ENCODE assay signal across 28 mouse cellular contexts in genomic region chr14:121563954-121564353, GRCm38 (mm10). TPM values are rescaled to one million over a fixed set of nuclear protein-coding genes. Genes with fewer than 3 reads are reported as not detected.
DNase-seq lines count a peak whose midpoint lies in the region; ATAC-seq and TF ChIP-seq lines count a peak whose summit lies in the region.
"Had no signal": no experiment of that assay in that cellular context is flagged by ENCODE, and none has a peak within 500 bp of the region (broad histone marks: within the 10 kb centered on the region; RNA-seq: fewer than 3 reads in every experiment).

No protein-coding gene starts in this region.

- peaks cover 40% of the 10 kb centered on the region for H3K4me1 ChIP-seq in forebrain, embryonic 12.5 days
- peaks cover 25% of the 10 kb centered on the region for H3K4me1 ChIP-seq in forebrain, embryonic 13.5 days
- H3K4me1 ChIP-seq in midbrain, embryonic 14.5 days (ENCODE audit: control insufficient read depth, insufficient read depth, low read length), result peaks cover 27% of the 10 kb centered on the region
- H3K4me1 ChIP-seq in midbrain, postnatal 0 days (ENCODE audit: insufficient read depth, low read length), result peaks cover 13% of the 10 kb centered on the region; the same call in 1 of the 2 replicates
- H3K4me1 ChIP-seq in intestine, embryonic 16.5 days (ENCODE audit: control insufficient read depth, insufficient read depth, low read length), result peaks cover 8% of the 10 kb centered on the region; the same call in 1 of the 2 replicates
- peaks cover 26% of the 10 kb centered on the region for H3K4me1 ChIP-seq in midbrain, embryonic 16.5 days (ENCODE audit: control insufficient read depth, insufficient read depth, low read length)

- no peaks in the 10 kb centered on the region for H3K36me3 ChIP-seq in forebrain, embryonic 12.5 days (replicated peaks)
- no peaks in the 10 kb centered on the region for H3K36me3 ChIP-seq in forebrain, embryonic 13.5 days (ENCODE audit: poor library complexity, severe bottlenecking)
- H3K36me3 ChIP-seq in midbrain, embryonic 14.5 days (ENCODE audit: control insufficient read depth, insufficient read depth, low read length), result 0 out of 2 replicates have a peak, but pooled peaks cover 4% of the 10 kb centered on the region
- H3K36me3 ChIP-seq in midbrain, postnatal 0 days (ENCODE audit: insufficient read depth, low read length), result peaks cover 13% of the 10 kb centered on the region
- 0 out of 2 replicates have a peak, but pooled peaks cover 2% of the 10 kb centered on the region for H3K36me3 ChIP-seq in intestine, embryonic 16.5 days (ENCODE audit: control insufficient read depth, insufficient read depth, low read length)
- H3K36me3 ChIP-seq in midbrain, embryonic 16.5 days (ENCODE audit: control insufficient read depth, insufficient read depth, low read length), result peaks cover 7% of the 10 kb centered on the region; the same call in 1 of the 2 replicates
- H3K36me3 ChIP-seq: embryonic facial prominence, embryonic 10.5 days; embryonic facial prominence, embryonic 13.5 days; hindbrain, embryonic 12.5 days had no signal

- H3K9me3 ChIP-seq in forebrain, embryonic 12.5 days, result no peaks in the 10 kb centered on the region
- no peaks in the 10 kb centered on the region for H3K9me3 ChIP-seq in forebrain, embryonic 13.5 days (replicated peaks)
- no peaks in the 10 kb centered on the region for H3K9me3 ChIP-seq in midbrain, embryonic 14.5 days (ENCODE audit: control insufficient read depth, low read length)
- no peaks in the 10 kb centered on the region for H3K9me3 ChIP-seq in midbrain, postnatal 0 days (ENCODE audit: low read length)
- no peaks in the 10 kb centered on the region for H3K9me3 ChIP-seq in intestine, embryonic 16.5 days (ENCODE audit: control insufficient read depth, low read length)
- H3K9me3 ChIP-seq in midbrain, embryonic 16.5 days (replicated peaks; ENCODE audit: control insufficient read depth, low read length, poor library complexity, severe bottlenecking), result no peaks in the 10 kb centered on the region
- H3K9me3 ChIP-seq: embryonic facial prominence, embryonic 10.5 days; embryonic facial prominence, embryonic 13.5 days; heart, embryonic 10.5 days; hindbrain, embryonic 12.5 days; hindbrain, embryonic 15.5 days had no signal

- H3K27ac ChIP-seq in forebrain, embryonic 12.5 days, result 0 out of 2 replicates have a peak overlapping the region, but pooled peaks have one; percentile 56
- no peak overlapping the region for H3K27ac ChIP-seq in forebrain, embryonic 13.5 days
- H3K27ac ChIP-seq in midbrain, embryonic 14.5 days (replicated peaks; ENCODE audit: low read depth, low read length), result peak overlapping the region; percentile 58
- no peak overlapping the region for H3K27ac ChIP-seq in midbrain, postnatal 0 days (ENCODE audit: low read depth, low read length)
- no peak overlapping the region for H3K27ac ChIP-seq in intestine, embryonic 16.5 days (ENCODE audit: low read length)
- H3K27ac ChIP-seq in midbrain, embryonic 16.5 days (ENCODE audit: low read length), result peak overlapping the region; percentile 63
- H3K27ac ChIP-seq: embryonic facial prominence, embryonic 10.5 days; embryonic facial prominence, embryonic 13.5 days; heart, embryonic 10.5 days; hindbrain, embryonic 12.5 days; hindbrain, embryonic 15.5 days had no signal

- DNase-seq in midbrain, embryonic 14.5 days, result no peak
- DNase-seq in midbrain, postnatal 0 days (ENCODE audit: low spot score), result no peak
- DNase-seq in thymus, postnatal 36 days, result no peak
- no peak for DNase-seq in heart, adult 8-10 months (ENCODE audit: low spot score)
- DNase-seq: adrenal gland, adult 8-10 months; adrenal gland, postnatal 25 days; cerebellum, adult 11-12 months; cerebellum, adult 8-10 months; cerebellum, postnatal 10 days; cerebellum, postnatal 36 days; gastrocnemius, postnatal 25 days; heart, adult 18-20 months had no signal

- 77% methylated on average over 4 of the region's 4 CpGs for WGBS in forebrain, embryonic 12.5 days
- WGBS in forebrain, embryonic 13.5 days, result 74% methylated on average over 4 of the region's 4 CpGs
- 56% methylated on average over 4 of the region's 4 CpGs for WGBS in midbrain, embryonic 14.5 days
- 51% methylated on average over 4 of the region's 4 CpGs for WGBS in midbrain, postnatal 0 days
- 73% methylated on average over 4 of the region's 4 CpGs for WGBS in intestine, embryonic 16.5 days
- 51% methylated on average over 4 of the region's 4 CpGs for whole genome bisulfite sequencing in midbrain, embryonic 16.5 days

- ATAC-seq in forebrain, embryonic 12.5 days (ENCODE audit: low FRiP score), result no peak
- ATAC-seq in forebrain, embryonic 13.5 days, result no peak
- no peak for ATAC-seq in midbrain, embryonic 14.5 days (ENCODE audit: low FRiP score, low TSS enrichment)
- ATAC-seq in midbrain, postnatal 0 days (ENCODE audit: low FRiP score), result no peak
- peak; percentile 73 for ATAC-seq in intestine, embryonic 16.5 days
- ATAC-seq in midbrain, embryonic 16.5 days, result no peak
- ATAC-seq: activated CD4-positive, CD25-positive, alpha-beta regulatory T cell, adult 4 months had no signal

- H3K9ac ChIP-seq in forebrain, embryonic 12.5 days, result no peak overlapping the region
- H3K9ac ChIP-seq in forebrain, embryonic 13.5 days, result no peak overlapping the region
- no peak overlapping the region for H3K9ac ChIP-seq in midbrain, embryonic 14.5 days (replicated peaks; ENCODE audit: low read length)
- H3K9ac ChIP-seq in midbrain, postnatal 0 days (replicated peaks; ENCODE audit: low read length, poor library complexity, severe bottlenecking), result no peak overlapping the region
- no peak overlapping the region for H3K9ac ChIP-seq in intestine, embryonic 16.5 days (ENCODE audit: low read depth, low read length)
- no peak overlapping the region for H3K9ac ChIP-seq in midbrain, embryonic 16.5 days (ENCODE audit: low read depth, low read length)
- H3K9ac ChIP-seq: embryonic facial prominence, embryonic 13.5 days; forebrain, postnatal 0 days; hindbrain, embryonic 12.5 days; hindbrain, embryonic 15.5 days had no signal

- H3K4me3 ChIP-seq in forebrain, embryonic 12.5 days (replicated peaks), result no peak overlapping the region
- H3K4me3 ChIP-seq in forebrain, embryonic 13.5 days, result no peak overlapping the region
- no peak overlapping the region for H3K4me3 ChIP-seq in midbrain, embryonic 14.5 days (replicated peaks; ENCODE audit: low read depth, low read length)
- H3K4me3 ChIP-seq in midbrain, postnatal 0 days (ENCODE audit: low read depth, low read length), result no peak overlapping the region
- H3K4me3 ChIP-seq in intestine, embryonic 16.5 days (ENCODE audit: low read length), result no peak overlapping the region
- no peak overlapping the region for H3K4me3 ChIP-seq in midbrain, embryonic 16.5 days (ENCODE audit: low read depth, low read length)
- H3K4me3 ChIP-seq: embryonic facial prominence, embryonic 10.5 days; embryonic facial prominence, embryonic 13.5 days; erythroblast, embryonic 14.5 days; heart, embryonic 10.5 days; hindbrain, embryonic 12.5 days; hindbrain, embryonic 15.5 days had no signal

- H3K4me2 ChIP-seq in forebrain, embryonic 12.5 days, result no peak overlapping the region
- no peak overlapping the region for H3K4me2 ChIP-seq in forebrain, embryonic 13.5 days
- no peak overlapping the region for H3K4me2 ChIP-seq in midbrain, embryonic 14.5 days (ENCODE audit: low read length)
- no peak overlapping the region for H3K4me2 ChIP-seq in midbrain, postnatal 0 days (ENCODE audit: low read depth, low read length, poor library complexity, severe bottlenecking)
- no peak overlapping the region for H3K4me2 ChIP-seq in intestine, embryonic 16.5 days (ENCODE audit: low read depth, low read length)
- H3K4me2 ChIP-seq in midbrain, embryonic 16.5 days (ENCODE audit: low read length), result no peak overlapping the region
- H3K4me2 ChIP-seq: embryonic facial prominence, embryonic 13.5 days; hindbrain, embryonic 12.5 days; hindbrain, embryonic 15.5 days had no signal

- H3K27me3 ChIP-seq in forebrain, embryonic 12.5 days, result no peaks in the 10 kb centered on the region
- no peaks in the 10 kb centered on the region for H3K27me3 ChIP-seq in forebrain, embryonic 13.5 days
- H3K27me3 ChIP-seq in midbrain, embryonic 14.5 days (ENCODE audit: control insufficient read depth, insufficient read depth, low read length), result no peaks in the 10 kb centered on the region
- H3K27me3 ChIP-seq in midbrain, postnatal 0 days (ENCODE audit: insufficient read depth, low read length), result no peaks in the 10 kb centered on the region
- no peaks in the 10 kb centered on the region for H3K27me3 ChIP-seq in intestine, embryonic 16.5 days (replicated peaks; ENCODE audit: control insufficient read depth, insufficient read depth, low read length)
- no peaks in the 10 kb centered on the region for H3K27me3 ChIP-seq in midbrain, embryonic 16.5 days (ENCODE audit: control insufficient read depth, insufficient read depth, low read depth, low read length)
- H3K27me3 ChIP-seq: hindbrain, embryonic 15.5 days had no signal

- TF ChIP-seq CTCF in midbrain, postnatal 0 days (IDR thresholded peaks at IDR 0.05), result no peak

RNA-seq across cellular contexts. Expression of gene Slc15a1, which starts 58.9 kb away (rescaled TPM):
- polyA plus RNA-seq in forebrain, embryonic 12.5 days (2016; fragmentation: Nextera tagmentation; extraction: Ambion mirVana), result not detected in 2 replicates
- 0.14 TPM in 1 of 2 replicates, not detected in the other for polyA plus RNA-seq in forebrain, embryonic 13.5 days (2015; fragmentation: Nextera tagmentation; extraction: Ambion mirVana)
- polyA plus RNA-seq in midbrain, embryonic 14.5 days (2014; fragmentation: Nextera tagmentation; extraction: Ambion mirVana), result not detected in 2 replicates
- 0.05 TPM in 1 of 2 replicates, not detected in the other for total RNA-seq in midbrain, postnatal 0 days (2014; rRNA removed)
- 0.06 and 0.12 TPM in 2 replicates for polyA plus RNA-seq in midbrain, postnatal 0 days (2015; fragmentation: Nextera tagmentation; extraction: Ambion mirVana)
- polyA plus RNA-seq in intestine, embryonic 16.5 days (2015; fragmentation: Nextera tagmentation; extraction: Ambion mirVana), result 12.6 and 18.7 TPM in 2 replicates
- polyA plus RNA-seq in midbrain, embryonic 16.5 days (2015; fragmentation: Nextera tagmentation; extraction: Ambion mirVana), result 0.12 TPM in 1 of 2 replicates, not detected in the other
- total RNA-seq in heart, adult 8-10 months (2022), result under 1 TPM in 1 of 4 experiments, not detected in 3; 0.09 TPM
- total RNA-seq: adrenal gland, postnatal 25 days; forebrain, postnatal 0 days; gastrocnemius, adult 8-10 months; gastrocnemius, postnatal 25 days; heart, adult 18-20 months; heart, postnatal 25 days; hematopoietic stem cell, adult 5-6 weeks had no signal
- polyA plus RNA-seq: forebrain, embryonic 14.5 days; heart, embryonic 10.5 days had no signal

Comparison
In these comparisons a context has a peak if more than half of its experiments do, and no peak if none do; other contexts are left out.
1. H3K27ac ChIP-seq: peak in forebrain, embryonic 12.5 days (single experiment), midbrain, embryonic 14.5 days (single experiment) and midbrain, embryonic 16.5 days (single experiment); none in forebrain, embryonic 13.5 days (single experiment), midbrain, postnatal 0 days (single experiment) and intestine, embryonic 16.5 days (single experiment).
2. RNA of gene Slc15a1, which starts 58.9 kb away (polyA plus RNA-seq): 12.6 to 18.7 TPM in intestine, embryonic 16.5 days; 0.06 to 0.12 TPM in midbrain, postnatal 0 days, 0.14 TPM in forebrain, embryonic 13.5 days, 0.12 TPM in midbrain, embryonic 16.5 days, not detected in forebrain, embryonic 12.5 days and not detected in midbrain, embryonic 14.5 days; every median in the first group is over 10 times any median in the second.